Mouse (Mus musculus) stomach, postnatal 0 days (tissue): Measurements from ENCODE around the gene Arhgef5. TPM values are rescaled to one million over a fixed set of nuclear protein-coding genes. Genes with fewer than 3 reads are reported as not detected.

ENCODE experiments used
- ATAC-seq: fragments of 200-750 bp; cut with Nextera tagmentation; 2 replicates; pipeline ENCODE4 v1.8.0; 2017; ENCODE audit not compliant: low FRiP score, low TSS enrichment
- DNase-seq: peaks from one replicate; pipeline ENCODE4 v3.0.0-alpha.2; 2016; ENCODE audit warnings: low spot score
- H3K27ac ChIP-seq: fragments of 300-500 bp; sonication (generic); replicated peaks from 2 replicates; pipeline ENCODE4 v1.5.1; 2014; ENCODE audit warnings: mild to moderate bottlenecking, control low read depth
- H3K27me3 ChIP-seq: fragments of 300-500 bp; sonication (generic); 2 replicates; pipeline ENCODE4 v1.6.1; 2014; ENCODE audit warnings: low read length; ENCODE audit not compliant: control insufficient read depth, insufficient read depth
- H3K36me3 ChIP-seq: fragments of 300-500 bp; sonication (generic); 2 replicates; pipeline ENCODE4 v1.6.1; 2014; ENCODE audit warnings: low read length, mixed read lengths; ENCODE audit not compliant: control insufficient read depth, insufficient read depth
- H3K4me1 ChIP-seq: fragments of 300-500 bp; sonication (generic); replicated peaks from 2 replicates; pipeline ENCODE4 v1.6.1; 2014; ENCODE audit warnings: antibody characterized with exemption; ENCODE audit not compliant: control insufficient read depth, insufficient read depth
- H3K4me2 ChIP-seq: fragments of 300-500 bp; sonication (generic); replicated peaks from 2 replicates; pipeline ENCODE4 v1.6.1; 2014; ENCODE audit warnings: low read depth, mild to moderate bottlenecking, control low read depth, moderate library complexity
- H3K4me3 ChIP-seq: fragments of 300-500 bp; sonication (generic); 2 replicates; pipeline ENCODE4 v1.5.1; 2014; ENCODE audit warnings: low read depth, low read length, control low read depth
- H3K9ac ChIP-seq: fragments of 300-500 bp; sonication (generic); 2 replicates; pipeline ENCODE4 v1.6.1; 2014; ENCODE audit warnings: mild to moderate bottlenecking, low read length, control low read depth, mixed read lengths
- H3K9me3 ChIP-seq: fragments of 300-500 bp; sonication (generic); 2 replicates; pipeline ENCODE4 v1.6.1; 2016; ENCODE audit warnings: low read length; ENCODE audit not compliant: control insufficient read depth
- CTCF ChIP-seq: IDR thresholded peaks from 2 replicates; pipeline ENCODE4 v1.5.1; 2016; ENCODE audit warnings: antibody characterized with exemption, low read depth, mild to moderate bottlenecking, moderate library complexity
- EP300 ChIP-seq: optimal IDR thresholded peaks from 2 replicates; pipeline ENCODE3; 2016; ENCODE audit warnings: antibody characterized with exemption
- WGBS: fragments of 180-500 bp; shearing (Covaris S2); extraction: QIAGEN DNeasy Blood & Tissue Kit; methylation state at CpG from one replicate; pipeline ENCODE4 v1.1.7; 2014; 5-methylcytosine and 5-hydroxymethylcytosine counted together
- polyA plus RNA-seq: library from polyadenylated mRNA; unstranded; fragments of >200 nt; fragmentation: Nextera tagmentation; extraction: Ambion mirVana; gene quantifications from 2 replicates; pipeline ENCODE4 v1.2.1, GENCODE M21; 2015

The Arhgef5 gene
- polyA plus RNA-seq, 1 experiment from 2014 or later = 13.4 TPM

- H3K4me2 ChIP-seq = no peak overlapping the region
- DNase-seq (no peak), ATAC-seq (no peak)
- no peaks in the 10 kb centered on the region for H3K4me1 ChIP-seq
- H3K9me3 ChIP-seq = no peaks in the 10 kb centered on the region
- WGBS = 46% methylated on average over 2 of the region's 2 CpGs
- no peaks in the 10 kb centered on the region for H3K27me3 ChIP-seq
- H3K9ac ChIP-seq = no peak overlapping the region
- TF ChIP-seq CTCF (no peak), EP300 (no peak)
- H3K36me3 ChIP-seq = no peaks in the 10 kb centered on the region
- H3K4me3 ChIP-seq = no peak overlapping the region
- H3K27ac ChIP-seq = no peak overlapping the region
These were observed 4.6 kb upstream of the Arhgef5 start for GRCm38 (mm10) chr6:43260756-43261155.

DNA sequence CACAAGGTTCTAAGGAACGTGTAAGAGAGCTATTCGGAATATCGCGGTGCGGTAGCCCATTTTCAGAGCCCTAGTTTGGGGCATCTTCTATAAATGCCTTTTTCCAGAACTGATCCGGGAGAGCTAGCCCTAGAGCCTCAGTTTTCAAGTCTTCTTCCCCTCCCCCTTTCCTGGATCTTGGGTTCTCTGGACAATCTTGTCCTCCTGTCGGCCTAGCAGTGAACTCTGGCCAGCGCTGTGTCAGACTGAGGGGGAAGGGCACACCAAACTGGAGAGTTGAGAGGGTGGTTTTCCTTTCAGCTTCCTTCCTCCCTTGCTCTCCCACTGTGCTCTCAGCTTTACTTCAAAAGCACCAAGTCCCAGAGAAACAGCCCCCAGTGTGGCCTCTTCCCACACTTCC, 974 bp downstream of the Arhgef5 start:
- peak; percentile 41 for TF ChIP-seq CTCF
- TF ChIP-seq EP300 = no peak
- peak overlapping the region; percentile 81 for H3K4me3 ChIP-seq
- ATAC-seq = peak; percentile 63
- no peaks in the 10 kb centered on the region for H3K27me3 ChIP-seq
- peak overlapping the region; percentile 91 for H3K4me2 ChIP-seq
- H3K27ac ChIP-seq = peak overlapping the region; percentile 93
- H3K9me3 ChIP-seq = no peaks in the 10 kb centered on the region
- WGBS = 2% methylated on average over 8 of the region's 8 CpGs
- peak overlapping the region; percentile 94 for H3K9ac ChIP-seq
- H3K36me3 ChIP-seq = no peaks in the 10 kb centered on the region
- H3K4me1 ChIP-seq = no peaks in the 10 kb centered on the region
- peak; percentile 62 for DNase-seq

- Histone ChIP-seq H3K4me1 (no peaks in the 10 kb centered on the region), H3K36me3 (peaks cover 11% of the 10 kb centered on the region), H3K4me2 (no peak overlapping the region), H3K9ac (no peak overlapping the region), H3K27me3 (no peaks in the 10 kb centered on the region), H3K4me3 (no peak overlapping the region), H3K9me3 (no peaks in the 10 kb centered on the region), H3K27ac (no peak overlapping the region)
- DNase-seq (no peak), ATAC-seq (no peak)
- TF ChIP-seq EP300 (no peak), CTCF (no peak)
These were observed 7.2 kb downstream of the Arhgef5 start for GRCm38 (mm10) chr6:43272597-43272996.

DNA sequence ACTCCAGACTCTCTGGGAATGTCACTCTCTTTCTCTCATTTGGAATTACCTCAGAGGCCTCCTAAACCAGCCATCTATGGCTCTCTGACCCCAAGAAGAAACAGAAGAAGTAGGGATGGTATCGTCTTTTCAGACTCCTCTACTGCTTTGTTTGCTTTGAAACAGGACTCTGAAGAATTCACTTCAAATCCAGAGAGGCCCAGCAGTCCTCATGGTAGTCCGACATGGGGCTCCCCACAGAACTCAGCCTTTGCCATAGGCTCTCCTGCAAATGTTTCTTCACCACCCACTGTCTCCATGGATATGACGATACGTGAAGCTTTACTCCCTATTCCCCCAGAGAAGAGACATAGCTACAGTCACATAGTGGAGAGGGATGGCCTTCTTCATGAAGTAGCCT, 8.7 kb downstream of the Arhgef5 start:
- H3K27me3 ChIP-seq = no peaks in the 10 kb centered on the region
- no peak for ATAC-seq
- H3K4me2 ChIP-seq = no peak overlapping the region
- TF ChIP-seq CTCF = no peak
- H3K27ac ChIP-seq = no peak overlapping the region
- no peaks in the 10 kb centered on the region for H3K4me1 ChIP-seq
- H3K9me3 ChIP-seq = no peaks in the 10 kb centered on the region
- H3K4me3 ChIP-seq = no peak overlapping the region
- WGBS = 81% methylated on average over 4 of the region's 4 CpGs
- peaks cover 11% of the 10 kb centered on the region for H3K36me3 ChIP-seq
- no peak overlapping the region for H3K9ac ChIP-seq
- DNase-seq = no peak

DNA sequence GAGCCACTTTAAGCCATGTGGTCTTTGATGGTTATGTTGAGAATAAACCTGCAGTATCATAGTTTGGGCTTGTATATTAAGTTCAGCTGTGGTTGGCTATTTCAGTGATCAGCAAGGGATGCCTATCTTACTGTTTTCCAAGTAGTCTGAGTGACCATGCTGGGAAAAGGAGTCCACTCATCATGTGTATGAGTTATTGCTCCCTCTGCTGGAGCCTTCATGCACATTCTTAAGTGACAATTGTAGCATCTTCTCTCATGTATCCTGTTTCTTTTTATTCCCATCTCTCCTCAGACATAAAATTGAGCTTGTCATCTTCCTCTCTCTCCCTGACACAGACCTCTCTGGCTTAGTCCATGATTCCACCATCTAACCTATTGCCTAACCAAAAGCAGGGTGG, 12.9 kb downstream of the Arhgef5 start:
- DNase-seq (no peak), ATAC-seq (no peak)
- Histone ChIP-seq H3K4me1 (no peaks in the 10 kb centered on the region), H3K27me3 (no peaks in the 10 kb centered on the region), H3K4me2 (no peak overlapping the region), H3K36me3 (peaks cover 28% of the 10 kb centered on the region), H3K4me3 (no peak overlapping the region), H3K9me3 (no peaks in the 10 kb centered on the region), H3K9ac (no peak overlapping the region), H3K27ac (no peak overlapping the region)
- TF ChIP-seq EP300 = no peak
- TF ChIP-seq CTCF = peak; percentile 76

DNA sequence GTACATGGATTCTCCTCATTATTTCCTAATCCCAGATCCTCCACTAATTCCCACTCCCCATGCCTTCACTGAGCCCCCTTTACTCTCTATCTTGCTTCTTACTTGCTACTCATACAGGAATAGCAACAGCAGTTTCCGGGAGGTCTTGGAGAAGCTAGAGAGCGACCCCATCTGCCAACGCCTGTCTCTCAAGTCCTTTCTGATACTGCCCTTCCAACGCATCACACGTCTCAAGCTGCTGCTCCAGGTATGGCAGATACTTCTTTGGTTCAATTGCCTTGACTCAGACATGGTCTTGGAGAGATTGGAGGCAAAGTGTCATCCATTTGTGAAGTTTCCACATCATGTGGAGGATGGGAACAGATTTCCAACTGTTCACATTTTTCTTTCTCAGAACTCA, 15.1 kb downstream of the Arhgef5 start:
- Histone ChIP-seq H3K36me3 (peaks cover 28% of the 10 kb centered on the region), H3K27ac (no peak overlapping the region), H3K4me3 (no peak overlapping the region), H3K27me3 (no peaks in the 10 kb centered on the region), H3K4me2 (no peak overlapping the region), H3K9me3 (no peaks in the 10 kb centered on the region), H3K4me1 (no peaks in the 10 kb centered on the region), H3K9ac (no peak overlapping the region)
- TF ChIP-seq CTCF (no peak), EP300 (no peak)
- ATAC-seq = no peak
- 97% methylated on average over 5 of the region's 5 CpGs for WGBS
- no peak for DNase-seq
